Mouse (Mus musculus): ENCODE data around the gene Grcc10. TPM values are rescaled to one million over a fixed set of nuclear protein-coding genes. Genes with fewer than 3 reads are reported as not detected.

Grcc10 gene
- polyA plus RNA-seq, 1 experiment: 207 TPM

DNA sequence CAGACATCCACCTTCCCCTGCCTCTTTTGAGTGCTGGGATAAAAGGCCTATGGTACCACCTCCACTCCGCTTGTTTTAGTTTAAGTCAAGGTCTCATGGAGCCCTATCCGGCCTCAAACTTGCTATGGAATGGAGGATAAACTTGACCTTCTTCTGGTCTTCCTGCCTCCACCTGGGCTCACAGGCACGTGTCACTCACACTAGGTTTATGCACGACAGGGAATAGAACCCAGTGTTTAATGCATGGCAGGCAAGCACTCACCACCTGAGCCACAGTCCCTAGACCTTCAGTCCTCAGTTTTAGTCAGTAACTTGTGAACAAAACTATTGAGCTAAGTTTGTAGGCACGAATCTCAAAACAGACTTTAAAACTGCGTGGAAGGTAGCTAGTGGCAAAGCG is 10.1 kb downstream of the Grcc10 start:
- H3K27me3 ChIP-seq (ENCODE audit: control insufficient read depth, insufficient read depth, low read length): no peaks in the 10 kb centered on the region
- H3K27ac ChIP-seq (ENCODE audit: control insufficient read depth, insufficient read depth, low read depth, low read length): no peak overlapping the region
- no peaks in the 10 kb centered on the region for H3K4me1 ChIP-seq (ENCODE audit: control insufficient read depth, insufficient read depth, low read length)
- no peak for TF ChIP-seq CTCF (IDR thresholded peaks at IDR 0.05; ENCODE audit: control insufficient read depth, insufficient read depth, insufficient replicate concordance, low read depth, low read length)
- no peak for TF ChIP-seq POLR2A (IDR thresholded peaks at IDR 0.05; ENCODE audit: control insufficient read depth, low read depth, low read length)
- no peak overlapping the region for H3K4me3 ChIP-seq (ENCODE audit: control insufficient read depth, low read depth, low read length)
- no peaks in the 10 kb centered on the region for H3K36me3 ChIP-seq (ENCODE audit: control insufficient read depth, insufficient read depth, low read length)

DNA sequence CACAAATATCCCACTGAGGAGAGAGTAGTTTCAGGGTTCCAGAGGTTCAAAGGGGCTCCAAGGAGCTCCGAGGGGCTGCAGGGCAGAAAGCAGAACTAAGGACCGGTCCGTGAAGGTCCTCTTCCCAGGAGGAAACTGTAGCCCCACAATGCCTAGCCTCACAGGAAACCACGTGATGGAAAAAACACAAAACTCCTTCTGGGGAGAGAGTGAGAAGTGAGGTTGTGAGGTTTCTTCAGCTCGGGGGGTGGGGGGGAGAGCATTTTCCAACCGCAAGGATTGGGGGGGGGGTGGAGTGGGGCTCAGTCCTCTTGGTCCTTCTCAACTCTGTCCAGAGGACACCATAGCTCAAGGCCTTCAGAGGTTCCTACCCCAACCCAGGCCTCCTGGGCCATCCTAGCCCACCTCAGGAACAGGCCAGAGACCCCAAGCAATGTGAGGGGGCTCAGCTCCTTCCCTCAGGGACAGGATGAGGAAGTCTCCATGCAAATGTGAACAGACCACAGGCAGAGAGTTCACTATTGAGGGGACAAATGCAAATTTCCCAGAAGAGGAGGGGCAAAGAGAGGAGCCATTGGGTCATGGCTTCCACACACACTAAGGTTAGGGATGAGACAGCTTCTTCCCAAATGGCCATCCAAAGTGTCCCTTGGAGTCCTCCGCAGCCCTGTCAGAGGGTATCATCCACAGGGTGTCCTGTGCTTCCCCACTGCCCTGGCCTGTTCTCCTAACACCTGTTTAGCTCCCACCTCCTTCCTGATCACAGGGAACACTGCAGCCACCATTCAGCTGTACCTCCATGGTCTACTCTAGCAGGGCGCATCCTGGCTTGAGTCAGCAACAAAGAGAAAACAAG is 11.1 kb downstream of the Grcc10 start:
- H3K27me3 ChIP-seq (ENCODE audit: control insufficient read depth, insufficient read depth, low read length): no peaks in the 10 kb centered on the region
- no peaks in the 10 kb centered on the region for H3K36me3 ChIP-seq (ENCODE audit: control insufficient read depth, insufficient read depth, low read length)
- no peak overlapping the region for H3K4me3 ChIP-seq (ENCODE audit: control insufficient read depth, low read depth, low read length)
- TF ChIP-seq CTCF (IDR thresholded peaks at IDR 0.05; ENCODE audit: control insufficient read depth, insufficient read depth, insufficient replicate concordance, low read depth, low read length) (no peak), POLR2A (IDR thresholded peaks at IDR 0.05; ENCODE audit: control insufficient read depth, low read depth, low read length) (no peak)
- H3K4me1 ChIP-seq (ENCODE audit: control insufficient read depth, insufficient read depth, low read length): no peaks in the 10 kb centered on the region
- no peak overlapping the region for H3K27ac ChIP-seq (ENCODE audit: control insufficient read depth, insufficient read depth, low read depth, low read length)

DNA sequence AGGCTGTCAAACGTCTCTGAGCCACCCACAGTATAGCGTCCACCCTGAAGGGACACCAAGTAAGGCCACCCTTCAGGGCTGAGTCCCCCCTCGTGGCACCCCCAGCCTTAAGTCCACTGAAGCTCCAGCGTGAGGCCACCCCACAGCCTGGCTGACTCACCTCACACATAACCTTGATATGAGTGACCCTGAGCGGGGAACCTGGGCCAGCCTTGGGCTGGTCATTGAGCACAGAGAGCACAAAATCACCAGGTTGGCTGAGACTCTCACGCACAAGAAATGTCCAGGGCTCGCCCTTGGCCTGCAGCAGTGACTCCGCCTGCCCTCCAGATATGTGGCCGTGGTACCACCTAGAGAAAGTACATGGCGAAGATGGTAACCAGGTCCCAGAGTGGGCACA is 12.6 kb downstream of the Grcc10 start:
- no peaks in the 10 kb centered on the region for H3K27me3 ChIP-seq (ENCODE audit: control insufficient read depth, insufficient read depth, low read length)
- no peak overlapping the region for H3K4me3 ChIP-seq (ENCODE audit: control insufficient read depth, low read depth, low read length)
- H3K27ac ChIP-seq (ENCODE audit: control insufficient read depth, insufficient read depth, low read depth, low read length): no peak overlapping the region
- no peaks in the 10 kb centered on the region for H3K36me3 ChIP-seq (ENCODE audit: control insufficient read depth, insufficient read depth, low read length)
- H3K4me1 ChIP-seq (ENCODE audit: control insufficient read depth, insufficient read depth, low read length): no peaks in the 10 kb centered on the region
- TF ChIP-seq POLR2A (IDR thresholded peaks at IDR 0.05; ENCODE audit: control insufficient read depth, low read depth, low read length) (no peak), CTCF (IDR thresholded peaks at IDR 0.05; ENCODE audit: control insufficient read depth, insufficient read depth, insufficient replicate concordance, low read depth, low read length) (no peak)

DNA sequence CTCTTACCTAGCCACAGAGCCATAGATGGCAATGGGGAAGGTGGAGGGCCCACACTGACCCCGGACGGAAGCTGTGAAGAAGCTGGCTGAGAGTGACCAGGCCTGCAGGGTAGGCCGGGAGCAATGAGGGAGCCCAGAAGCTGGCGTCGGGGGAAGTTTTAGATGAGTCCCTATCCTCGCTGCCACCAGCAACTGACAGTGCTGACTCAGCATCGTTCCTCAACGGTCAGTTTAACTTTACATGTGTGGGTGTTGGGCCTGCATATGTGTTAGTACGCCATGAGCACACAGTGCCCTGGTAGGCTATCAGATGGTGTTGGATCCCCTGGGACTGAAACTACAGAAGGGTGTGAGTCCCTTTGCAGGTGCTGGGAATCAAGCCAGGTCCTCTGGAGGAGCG is 16.7 kb downstream of the Grcc10 start:
- Histone ChIP-seq H3K4me3 (ENCODE audit: control insufficient read depth, low read depth, low read length) (no peak overlapping the region), H3K4me1 (ENCODE audit: control insufficient read depth, insufficient read depth, low read length) (no peaks in the 10 kb centered on the region), H3K27me3 (ENCODE audit: control insufficient read depth, insufficient read depth, low read length) (no peaks in the 10 kb centered on the region), H3K36me3 (ENCODE audit: control insufficient read depth, insufficient read depth, low read length) (no peaks in the 10 kb centered on the region), H3K27ac (ENCODE audit: control insufficient read depth, insufficient read depth, low read depth, low read length) (no peak overlapping the region)
- TF ChIP-seq POLR2A (IDR thresholded peaks at IDR 0.05; ENCODE audit: control insufficient read depth, low read depth, low read length) (no peak), CTCF (IDR thresholded peaks at IDR 0.05; ENCODE audit: control insufficient read depth, insufficient read depth, insufficient replicate concordance, low read depth, low read length) (no peak)

DNA sequence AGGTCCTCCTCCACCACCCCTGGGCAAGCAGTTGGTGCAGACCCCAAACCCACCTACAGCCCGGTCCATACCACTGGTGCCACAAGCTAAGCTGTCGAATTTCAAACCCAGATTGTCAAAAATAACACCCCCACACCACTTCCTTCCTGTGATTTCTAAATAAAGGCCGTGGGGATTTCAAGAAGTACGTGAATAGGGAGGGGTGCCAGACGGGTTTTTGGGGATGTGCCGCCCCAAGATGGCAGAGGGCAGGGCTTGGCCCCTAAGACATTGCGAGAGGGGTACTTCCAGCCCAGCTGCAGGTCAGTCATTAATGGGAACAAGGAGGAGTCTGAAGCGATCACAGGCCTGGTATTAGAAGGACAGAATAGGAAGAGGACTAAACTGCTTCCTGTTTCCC is 17.6 kb downstream of the Grcc10 start:
- Histone ChIP-seq H3K4me3 (ENCODE audit: control insufficient read depth, low read depth, low read length) (no peak overlapping the region), H3K27ac (ENCODE audit: control insufficient read depth, insufficient read depth, low read depth, low read length) (no peak overlapping the region), H3K27me3 (ENCODE audit: control insufficient read depth, insufficient read depth, low read length) (no peaks in the 10 kb centered on the region), H3K36me3 (ENCODE audit: control insufficient read depth, insufficient read depth, low read length) (no peaks in the 10 kb centered on the region), H3K4me1 (ENCODE audit: control insufficient read depth, insufficient read depth, low read length) (peaks cover 3% of the 10 kb centered on the region)
- TF ChIP-seq CTCF (IDR thresholded peaks at IDR 0.05; ENCODE audit: control insufficient read depth, insufficient read depth, insufficient replicate concordance, low read depth, low read length) (no peak), POLR2A (IDR thresholded peaks at IDR 0.05; ENCODE audit: control insufficient read depth, low read depth, low read length) (no peak)

DNA sequence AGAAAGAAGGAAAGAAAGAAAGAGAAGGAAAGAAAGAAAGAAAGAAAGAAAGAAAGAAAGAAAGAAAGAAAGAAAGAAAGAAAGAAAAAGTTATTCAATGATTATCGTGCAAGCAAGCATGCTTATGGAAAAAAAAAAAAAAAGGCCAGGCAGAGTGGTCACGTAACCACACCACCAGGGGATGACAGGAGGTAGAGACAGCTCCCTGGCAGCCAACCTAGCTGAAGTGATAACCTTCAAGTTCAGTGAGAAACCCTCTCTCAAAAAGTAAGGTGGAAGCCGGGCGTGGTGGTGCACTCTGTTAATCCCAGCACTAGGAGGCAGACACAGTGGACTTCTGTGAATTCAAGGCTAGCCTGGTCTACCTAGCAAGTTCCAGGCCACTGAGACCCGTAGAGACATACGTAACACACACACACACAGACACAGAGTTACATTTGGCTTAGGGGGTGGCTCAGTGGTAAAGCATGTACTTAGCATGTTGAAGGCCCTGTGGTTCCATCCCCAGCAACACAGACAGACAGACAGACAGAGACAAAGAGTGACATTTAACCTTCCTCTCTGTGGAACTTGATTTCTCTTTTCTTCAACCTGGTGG is 18.2 kb downstream of the Grcc10 start:
- TF ChIP-seq POLR2A (IDR thresholded peaks at IDR 0.05; ENCODE audit: control insufficient read depth, low read depth, low read length) (no peak), CTCF (IDR thresholded peaks at IDR 0.05; ENCODE audit: control insufficient read depth, insufficient read depth, insufficient replicate concordance, low read depth, low read length) (no peak)
- Histone ChIP-seq H3K27ac (ENCODE audit: control insufficient read depth, insufficient read depth, low read depth, low read length) (no peak overlapping the region), H3K4me1 (ENCODE audit: control insufficient read depth, insufficient read depth, low read length) (peaks cover 7% of the 10 kb centered on the region), H3K27me3 (ENCODE audit: control insufficient read depth, insufficient read depth, low read length) (no peaks in the 10 kb centered on the region), H3K4me3 (ENCODE audit: control insufficient read depth, low read depth, low read length) (no peak overlapping the region), H3K36me3 (ENCODE audit: control insufficient read depth, insufficient read depth, low read length) (no peaks in the 10 kb centered on the region)

DNA sequence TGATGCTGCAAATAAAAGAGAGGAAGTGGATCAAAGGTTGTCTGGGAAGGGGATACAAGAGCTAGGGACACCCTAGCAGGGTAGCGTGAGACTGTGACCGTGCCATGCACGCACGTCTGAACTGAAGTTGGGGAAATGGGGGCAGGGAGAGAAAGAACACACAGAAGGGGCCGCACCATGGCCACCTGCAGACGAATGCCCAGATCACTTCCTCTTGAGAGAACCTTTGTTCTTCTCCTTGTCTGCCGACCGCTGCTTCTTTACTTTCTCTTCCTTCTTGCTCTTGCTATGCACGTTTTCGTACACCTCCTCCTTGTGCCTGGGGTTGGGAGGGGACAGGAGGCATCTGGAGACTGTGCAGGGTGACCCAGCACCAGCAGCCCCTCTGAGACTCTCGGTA is 20.3 kb downstream of the Grcc10 start:
- no peak overlapping the region for H3K27ac ChIP-seq (ENCODE audit: control insufficient read depth, insufficient read depth, low read depth, low read length)
- H3K36me3 ChIP-seq (ENCODE audit: control insufficient read depth, insufficient read depth, low read length): no peaks in the 10 kb centered on the region
- no peaks in the 10 kb centered on the region for H3K27me3 ChIP-seq (ENCODE audit: control insufficient read depth, insufficient read depth, low read length)
- TF ChIP-seq CTCF (IDR thresholded peaks at IDR 0.05; ENCODE audit: control insufficient read depth, insufficient read depth, insufficient replicate concordance, low read depth, low read length): no peak
- no peak for TF ChIP-seq POLR2A (IDR thresholded peaks at IDR 0.05; ENCODE audit: control insufficient read depth, low read depth, low read length)
- no peak overlapping the region for H3K4me3 ChIP-seq (ENCODE audit: control insufficient read depth, low read depth, low read length)
- peaks cover 10% of the 10 kb centered on the region for H3K4me1 ChIP-seq (ENCODE audit: control insufficient read depth, insufficient read depth, low read length)
